Mouse (Mus musculus) retina, adult 2 months (tissue): ENCODE measurements around the gene Ptges.

Experiments used
- DNase-seq: peaks from one replicate; pipeline ENCODE4 v3.0.0-alpha.2; 2012; ENCODE audit warnings: low read depth, low spot score

Ptges gene

GRCm38 (mm10) chr2:30850581-30850980 lies 79.1 kb downstream of the Ptges start:
- no peak for DNase-seq

GRCm38 (mm10) chr2:30848184-30848583 lies 81.5 kb downstream of the Ptges start:
- no peak for DNase-seq

GRCm38 (mm10) chr2:30846723-30847122 lies 82.9 kb downstream of the Ptges start:
- no peak for DNase-seq

- DNase-seq: no peak
Observed at GRCm38 (mm10) chr2:30846236-30846635, 83.4 kb downstream of the Ptges start.

GRCm38 (mm10) chr2:30845152-30846070 lies 84.3 kb downstream of the Ptges start:
- DNase-seq: no peak

GRCm38 (mm10) chr2:30842615-30843014 lies 87.0 kb downstream of the Ptges start:
- DNase-seq: no peak
